Mouse (Mus musculus) cerebral cortex, adult 2 months (tissue): ENCODE data around the gene Ap3b1.

Source experiments
- WGBS: fragments of 180-500 bp; shearing (Covaris S2); methylation state at CpG from one replicate; pipeline ENCODE4 v1.1.7; 2018; 5-methylcytosine and 5-hydroxymethylcytosine counted together

Ap3b1 gene

GRCm38 (mm10) chr13:94358401-94359265 is at the start of gene Ap3b1:
Ap3b1 (plus strand) TSS chr13:94358960.
- under 1% methylated on average over 79 of the region's 79 CpGs for WGBS

DNA sequence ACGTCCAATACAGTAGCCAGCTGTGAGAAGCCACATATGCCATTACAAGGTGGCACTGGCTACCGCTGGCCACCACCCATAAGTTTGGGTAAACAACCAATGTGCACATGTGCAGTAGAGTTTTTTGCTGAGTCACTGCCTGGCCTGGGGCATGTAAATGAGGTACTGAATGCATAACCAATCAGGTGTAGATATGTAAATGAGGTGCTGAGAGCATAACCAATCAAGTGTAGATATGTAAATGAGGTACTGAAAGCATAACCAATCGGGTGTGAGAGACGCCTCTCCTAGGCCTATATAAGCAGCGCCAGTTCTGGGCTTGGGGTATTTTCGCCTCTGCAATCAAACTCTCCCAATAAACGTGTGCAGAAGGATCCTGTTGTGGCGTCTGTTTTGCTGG is 45.9 kb upstream of the Ap3b1 start:
- WGBS = 95% methylated on average over 8 of the region's 8 CpGs

DNA sequence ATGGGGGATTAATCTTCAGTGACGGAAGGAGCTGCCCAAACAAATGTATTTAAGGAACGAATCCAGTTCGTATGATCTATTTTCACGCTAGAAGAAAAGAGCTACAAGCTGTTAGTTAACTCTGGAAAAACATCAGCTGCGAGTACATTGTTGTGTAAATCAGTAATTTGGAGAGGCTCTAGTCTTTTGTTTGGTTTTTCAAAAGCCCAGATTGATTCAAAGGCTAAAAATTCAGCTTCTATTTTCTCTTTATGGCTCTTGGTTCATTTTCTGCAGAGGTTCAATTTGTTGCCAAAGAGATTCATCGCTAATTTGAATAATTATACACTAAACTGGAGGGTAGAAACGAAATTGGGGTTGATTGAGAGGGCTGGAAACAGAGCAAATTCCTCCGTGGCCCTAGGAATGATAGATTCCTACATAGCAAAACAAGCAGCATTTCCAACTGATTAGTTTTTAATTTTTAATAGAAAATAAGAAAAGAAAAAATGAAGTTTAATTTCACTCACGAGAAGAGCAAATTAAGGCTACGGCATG is 41.7 kb upstream of the Ap3b1 start:
- WGBS = 44% methylated on average over 10 of the region's 10 CpGs

- 65% methylated on average over 1 of the region's 1 CpGs for WGBS
These were observed 37.5 kb upstream of the Ap3b1 start for GRCm38 (mm10) chr13:94321094-94321792.

- WGBS = 94% methylated on average over 4 of the region's 4 CpGs
These were observed 36.3 kb upstream of the Ap3b1 start for GRCm38 (mm10) chr13:94322475-94322874.

DNA sequence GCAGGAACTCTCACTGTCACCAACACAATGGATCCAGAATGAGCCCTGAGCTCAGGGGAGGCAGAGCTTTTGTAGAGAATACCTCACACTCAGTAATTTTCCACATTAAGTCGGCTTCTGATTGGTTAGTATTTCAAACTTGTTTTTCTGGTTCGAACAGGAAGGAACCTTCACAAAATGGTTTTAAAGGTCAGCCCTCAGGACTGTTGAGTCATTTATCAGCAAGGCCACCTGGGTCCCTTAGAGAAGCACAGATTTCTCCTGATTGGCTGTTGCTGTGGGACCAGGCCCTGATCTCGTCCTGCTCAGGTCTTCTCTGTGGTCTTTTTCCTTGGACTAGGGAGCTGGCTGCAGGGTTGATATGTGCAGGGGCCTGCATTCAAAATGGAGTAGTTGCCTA is 30.7 kb upstream of the Ap3b1 start:
- WGBS = 76% methylated on average over 3 of the region's 3 CpGs

DNA sequence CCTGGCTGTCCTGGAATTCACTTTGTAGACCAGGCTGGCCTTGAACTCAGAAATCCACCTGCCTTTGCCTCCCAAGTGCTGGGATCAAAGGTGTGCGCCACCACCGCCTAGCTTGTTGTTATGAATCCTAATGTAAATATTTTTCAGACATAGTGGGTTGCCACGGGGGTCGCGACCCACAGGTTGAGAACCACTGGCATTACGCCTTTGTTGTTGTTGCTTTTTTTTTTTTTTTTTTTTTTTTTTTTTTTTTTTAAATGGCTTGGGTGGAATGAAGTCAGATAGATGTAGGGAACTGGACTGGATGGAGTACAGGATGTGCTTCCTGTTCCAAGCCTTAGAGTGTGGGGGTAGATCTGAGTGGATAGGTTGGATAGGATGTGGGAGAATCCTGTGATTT is 29.8 kb upstream of the Ap3b1 start:
- WGBS = 87% methylated on average over 6 of the region's 6 CpGs

DNA sequence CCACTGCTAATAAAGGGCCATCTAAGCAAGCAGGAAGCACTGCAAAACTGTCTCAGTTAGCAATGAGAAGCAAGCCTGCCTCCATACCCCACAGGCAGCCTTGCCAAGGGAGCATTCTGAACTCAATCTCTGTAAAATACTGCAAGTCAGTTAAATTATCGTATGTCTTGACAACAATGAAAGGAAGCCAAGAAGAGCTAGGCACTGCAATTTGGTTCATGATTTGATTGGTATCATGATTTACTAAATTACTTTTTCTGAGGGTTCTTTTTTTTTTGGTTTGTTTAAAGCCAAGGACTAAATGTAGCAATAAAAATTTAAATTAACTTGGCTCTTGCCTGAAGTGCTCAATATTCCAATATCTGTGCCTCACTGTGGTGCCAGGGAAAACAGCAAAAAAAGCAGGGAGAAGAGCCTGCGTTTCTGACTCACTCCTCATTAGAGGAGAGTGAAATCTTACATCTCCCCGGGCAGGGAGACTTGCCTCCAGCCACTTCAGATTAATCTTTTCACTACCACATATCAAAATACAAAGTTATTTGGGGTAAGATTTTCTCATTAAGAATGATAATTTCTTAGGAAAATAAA is 28.3 kb upstream of the Ap3b1 start:
- WGBS = 39% methylated on average over 3 of the region's 3 CpGs

- 69% methylated on average over 3 of the region's 3 CpGs for WGBS
These were observed 20.4 kb upstream of the Ap3b1 start for GRCm38 (mm10) chr13:94338357-94338756.

- 94% methylated on average over 5 of the region's 5 CpGs for WGBS
These were observed 15.6 kb upstream of the Ap3b1 start for GRCm38 (mm10) chr13:94343192-94343591.

DNA sequence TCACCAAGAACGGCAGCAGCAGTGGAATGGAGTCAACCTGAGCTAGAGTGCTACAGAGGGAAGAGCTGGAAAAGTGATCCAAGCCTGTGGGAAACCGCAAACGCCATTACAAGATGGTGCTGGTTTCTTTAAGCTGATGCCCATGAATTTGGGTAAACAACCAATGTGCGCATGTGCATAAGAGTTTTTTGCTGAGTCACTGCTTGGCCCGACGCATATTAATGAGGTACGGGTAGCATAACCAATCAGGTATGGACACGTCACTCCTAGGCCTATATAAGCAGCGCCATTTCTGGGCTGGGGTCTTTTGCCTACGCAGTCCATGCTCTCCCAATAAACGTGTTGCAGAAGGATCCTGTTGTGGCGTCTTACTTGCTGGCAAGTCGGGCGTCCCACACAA is 14.2 kb upstream of the Ap3b1 start:
- 98% methylated on average over 14 of the region's 14 CpGs for WGBS

GRCm38 (mm10) chr13:94354584-94354983 is 4.2 kb upstream of the Ap3b1 start:
- WGBS = 80% methylated on average over 3 of the region's 3 CpGs

DNA sequence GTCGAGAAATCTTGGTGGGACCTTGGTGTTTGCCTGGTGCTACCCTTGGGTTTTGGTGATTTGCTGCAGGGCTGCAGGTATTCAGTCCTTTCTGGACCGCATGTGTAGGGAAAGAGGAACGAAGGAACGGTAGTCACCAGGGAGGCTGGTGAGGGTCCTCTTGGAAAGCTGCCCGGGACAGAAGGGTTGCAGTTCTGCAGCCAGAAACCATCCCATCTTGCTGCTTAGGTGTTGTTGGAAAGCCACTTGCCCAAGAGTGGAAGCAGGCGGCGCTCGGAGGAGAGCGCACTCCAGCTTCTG is 709 bp upstream of the Ap3b1 start:
- WGBS = 3% methylated on average over 9 of the region's 9 CpGs

- whole genome bisulfite sequencing = 16% methylated on average over 25 of the region's 25 CpGs
These were observed 641 bp downstream of the Ap3b1 start for GRCm38 (mm10) chr13:94359282-94359920.

- 87% methylated on average over 10 of the region's 10 CpGs for WGBS
These were observed 2.3 kb downstream of the Ap3b1 start for GRCm38 (mm10) chr13:94361013-94361580.

- WGBS = 82% methylated on average over 2 of the region's 2 CpGs
These were observed 5.6 kb downstream of the Ap3b1 start for GRCm38 (mm10) chr13:94364336-94364735.

DNA sequence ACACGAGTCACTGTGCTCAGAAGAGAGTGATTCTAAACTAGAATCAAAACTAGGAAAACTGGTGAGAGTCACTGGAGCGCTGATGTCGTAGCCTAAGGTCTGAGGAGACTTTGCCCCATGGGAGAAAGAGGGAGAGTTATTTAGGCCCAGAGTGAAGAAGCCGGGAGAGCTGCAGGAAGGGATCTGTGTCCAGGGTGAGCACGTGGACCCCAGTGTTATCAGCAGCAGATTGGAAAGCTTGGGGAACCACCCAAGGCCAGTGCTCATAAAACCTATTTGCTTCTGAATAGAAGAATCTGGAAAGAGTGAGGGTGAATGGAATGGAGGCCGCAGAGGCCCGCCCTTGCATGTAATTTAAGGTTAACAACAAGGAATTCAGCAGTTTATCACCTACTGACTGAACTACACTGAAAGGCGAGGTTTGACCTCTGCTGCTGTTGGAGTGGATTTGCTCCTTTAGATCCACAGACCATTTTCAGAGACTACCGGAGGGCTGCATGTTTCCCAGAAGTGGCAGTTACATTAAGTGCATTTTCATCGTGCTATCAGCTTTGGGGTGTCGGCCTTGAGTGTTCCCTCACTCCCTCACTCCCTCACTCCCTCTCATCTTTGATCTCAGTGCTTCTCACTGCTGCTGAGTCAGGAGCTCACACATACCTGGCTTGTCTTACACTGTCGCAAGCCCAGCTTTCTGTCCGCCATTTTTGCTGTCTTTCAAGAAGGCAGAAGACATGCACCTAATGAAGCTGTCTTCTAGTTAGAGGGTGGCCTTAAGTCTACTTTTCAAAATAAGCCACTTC is 6.5 kb downstream of the Ap3b1 start:
- 88% methylated on average over 13 of the region's 13 CpGs for WGBS

DNA sequence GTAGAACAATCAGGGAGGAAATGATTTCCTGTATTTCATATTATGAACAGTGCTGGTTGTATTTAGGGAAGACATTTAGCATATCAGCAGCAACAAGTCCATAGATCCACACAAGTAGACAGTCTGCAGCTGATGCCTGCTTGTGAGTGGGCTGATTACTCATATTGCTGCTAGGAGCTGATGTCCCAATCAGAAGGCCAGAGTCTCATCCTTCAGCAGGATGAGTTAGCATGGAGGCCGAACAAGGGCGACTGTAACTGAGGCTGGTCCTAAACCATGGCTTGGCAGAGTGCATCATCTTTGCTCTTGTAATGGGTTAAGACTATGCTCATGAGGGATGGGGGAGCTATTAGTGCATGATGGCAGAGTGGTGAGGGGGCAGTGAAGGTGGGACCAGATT is 9.1 kb downstream of the Ap3b1 start:
- WGBS = 70% methylated on average over 2 of the region's 2 CpGs

GRCm38 (mm10) chr13:94370521-94370920 is 11.8 kb downstream of the Ap3b1 start:
- WGBS = 86% methylated on average over 10 of the region's 10 CpGs

DNA sequence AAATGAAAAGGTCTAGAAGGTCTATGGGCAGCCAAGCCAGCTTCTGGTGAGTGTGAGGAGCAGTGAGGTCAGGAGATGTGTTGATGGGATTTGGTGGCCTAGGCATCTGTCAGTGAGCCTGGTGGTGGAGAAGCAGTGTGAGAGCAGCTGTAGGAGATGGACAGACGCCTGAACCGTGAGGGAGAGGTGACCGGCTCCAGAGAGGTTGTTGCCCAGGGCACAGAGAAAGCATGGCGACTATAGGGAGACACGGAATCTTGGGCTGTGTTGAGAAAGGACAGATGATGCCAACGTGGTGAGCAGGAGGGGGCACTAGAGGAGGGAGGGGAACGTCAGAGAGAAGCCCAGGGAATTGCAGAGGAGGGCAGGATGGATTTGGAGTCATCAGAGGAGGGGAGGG is 13.3 kb downstream of the Ap3b1 start:
- WGBS = 73% methylated on average over 7 of the region's 7 CpGs

- WGBS = 98% methylated on average over 3 of the region's 3 CpGs
These were observed 15.4 kb downstream of the Ap3b1 start for GRCm38 (mm10) chr13:94374131-94374530.
